Mouse (Mus musculus) megakaryocyte, embryonic 14.5 days (primary cell): ENCODE results near the gene Exosc9. TPM values are rescaled to one million over a fixed set of nuclear protein-coding genes. Genes with fewer than 3 reads are reported as not detected.

ENCODE experiments used
- H3K27me3 ChIP-seq: replicated peaks from 2 replicates; pipeline ENCODE3; 2012; ENCODE audit warnings: inconsistent platforms
- H3K36me3 ChIP-seq: replicated peaks from 2 replicates; pipeline ENCODE3; 2012; ENCODE audit warnings: low read length, inconsistent platforms, mixed read lengths
- H3K4me1 ChIP-seq: 2 replicates; pipeline ENCODE4 v1.6.1; 2012; ENCODE audit warnings: inconsistent platforms
- H3K4me3 ChIP-seq: replicated peaks from 2 replicates; pipeline ENCODE3; 2012; ENCODE audit warnings: moderate library complexity, mild to moderate bottlenecking, inconsistent platforms
- H3K9me3 ChIP-seq: 2 replicates; pipeline ENCODE4 v1.6.1; 2012; ENCODE audit warnings: inconsistent platforms
- FLI1 ChIP-seq: IDR thresholded peaks from 2 replicates; pipeline ENCODE4 v1.6.1; 2012; ENCODE audit warnings: low read length, inconsistent platforms, mixed read lengths
- GATA1 ChIP-seq: IDR thresholded peaks from 3 replicates; pipeline ENCODE4 v1.6.1; 2012; ENCODE audit warnings: mixed read lengths, low read length, inconsistent platforms, borderline replicate concordance
- polyA plus RNA-seq: library from polyadenylated mRNA; stranded (reverse); fragments of >175 nt; gene quantifications from 2 replicates; pipeline ENCODE4 v1.2.3, GENCODE M21; 2012; ENCODE audit warnings: low replicate concordance; ENCODE audit not compliant: insufficient read depth

The Exosc9 gene
- polyA plus RNA-seq, 1 experiment: 3.3 TPM

DNA sequence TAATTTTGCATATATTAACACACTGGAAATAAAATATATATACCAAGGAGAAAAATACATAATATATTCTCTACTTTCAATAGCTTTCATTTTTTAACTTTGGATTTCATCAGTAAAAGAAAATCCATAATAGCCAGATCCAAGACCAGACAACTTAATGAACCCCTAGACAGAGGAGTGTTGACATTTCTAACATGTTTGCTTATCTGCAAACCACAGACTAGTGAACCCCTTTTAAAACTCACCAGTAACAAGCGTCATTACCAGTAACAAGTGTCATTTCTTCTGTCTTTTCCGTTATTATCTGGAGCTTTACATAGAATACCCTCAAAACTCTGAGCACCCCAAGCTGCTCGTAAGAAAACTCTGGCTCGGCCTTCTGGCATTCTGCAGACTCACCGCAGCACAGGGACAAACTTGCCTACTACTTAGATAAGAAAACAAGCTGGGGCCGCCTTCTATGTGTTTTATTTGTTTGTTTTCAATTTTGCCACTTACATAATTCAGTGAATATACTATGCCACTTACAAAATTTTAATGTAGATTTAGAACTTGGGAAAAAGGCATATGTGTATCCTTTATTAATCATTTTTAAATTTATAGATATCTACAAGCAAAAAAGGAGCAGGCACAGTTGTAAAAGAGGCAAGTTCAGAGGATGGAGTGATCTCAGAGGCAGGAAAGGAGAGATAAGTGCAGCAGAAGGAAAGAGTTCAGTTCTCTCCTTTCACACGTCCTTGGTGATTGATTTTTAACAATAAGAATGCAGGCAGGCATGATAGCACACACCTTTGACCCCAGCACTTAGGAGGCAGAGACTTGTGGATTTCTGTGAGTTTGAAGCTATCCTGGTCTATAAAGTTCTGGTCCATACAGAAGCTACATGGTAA, 53.7 kb downstream of the Exosc9 start:
- Histone ChIP-seq H3K36me3 (no peaks in the 10 kb centered on the region), H3K4me1 (no peaks in the 10 kb centered on the region; the same call in 1 of the 2 replicates), H3K9me3 (no peaks in the 10 kb centered on the region), H3K27me3 (no peaks in the 10 kb centered on the region), H3K4me3 (no peak overlapping the region)
- TF ChIP-seq GATA1 (no peak), FLI1 (no peak)

DNA sequence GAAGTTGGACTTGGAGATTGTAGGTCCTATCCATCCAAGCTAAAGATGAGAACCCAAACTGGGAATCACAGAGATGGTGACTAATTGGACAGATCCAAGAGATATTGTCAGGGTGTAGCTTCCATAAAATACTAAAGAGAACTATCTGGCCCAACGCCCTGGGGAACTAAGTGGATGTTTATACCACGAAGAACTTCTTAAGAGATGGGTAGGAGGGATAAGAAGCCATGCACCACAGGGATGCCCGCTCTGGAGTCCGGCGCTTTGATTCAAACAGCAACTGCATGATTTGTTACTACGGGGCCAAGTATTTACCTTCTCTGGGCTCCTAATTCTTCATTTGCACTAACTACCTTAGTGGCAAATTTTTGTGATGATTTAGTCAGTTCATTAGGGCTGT, 60.3 kb downstream of the Exosc9 start:
- Histone ChIP-seq H3K9me3 (no peaks in the 10 kb centered on the region), H3K4me3 (peak overlapping the region; percentile 90), H3K27me3 (peaks cover 8% of the 10 kb centered on the region), H3K4me1 (peaks cover 7% of the 10 kb centered on the region), H3K36me3 (no peaks in the 10 kb centered on the region)
- TF ChIP-seq GATA1: no peak
- TF ChIP-seq FLI1: no peak

DNA sequence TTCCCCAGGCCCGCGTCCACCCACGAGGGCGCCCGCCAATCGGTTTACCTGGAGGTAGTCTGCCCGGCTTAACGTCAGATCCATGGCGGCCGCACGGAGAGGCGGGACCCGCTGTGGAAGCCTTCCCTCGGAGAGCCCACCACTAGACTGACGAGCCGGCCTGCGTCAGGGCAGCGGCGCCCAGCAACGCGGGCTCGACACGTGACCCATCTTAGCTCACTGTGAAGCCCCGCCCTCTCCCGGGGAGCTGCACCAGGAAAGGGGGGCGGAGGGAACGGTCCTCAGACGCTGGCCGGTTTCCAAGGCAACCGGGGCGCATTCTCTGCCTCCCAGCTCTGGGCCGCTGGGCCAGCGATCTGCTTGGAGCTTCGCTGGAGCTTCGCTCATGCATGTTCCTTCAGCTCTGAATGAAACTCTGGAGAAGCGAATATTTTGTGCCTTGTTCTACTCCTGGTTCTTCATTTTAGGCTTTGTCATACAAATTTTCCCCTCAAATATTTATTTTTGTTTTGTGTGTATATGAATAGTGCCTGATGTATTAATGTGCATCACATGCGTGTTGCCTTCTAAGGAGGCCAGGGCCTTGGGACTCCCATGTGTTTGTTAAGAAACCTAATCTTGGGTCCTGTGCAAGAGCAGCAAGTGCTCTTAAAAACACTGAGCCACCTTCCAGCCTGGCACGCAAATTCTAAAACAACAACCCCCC, 60.9 kb downstream of the Exosc9 start, which contains the start of gene Bbs7:
Gene Bbs7, minus strand, starts transcription at position 276 of the 706 bp plus-strand sequence.
- TF ChIP-seq GATA1 (no peak), FLI1 (no peak)
- Histone ChIP-seq H3K9me3 (no peaks in the 10 kb centered on the region), H3K4me1 (peaks cover 7% of the 10 kb centered on the region), H3K4me3 (peak within 1 kb of the TSS; percentile 90), H3K27me3 (peaks cover 8% of the 10 kb centered on the region), H3K36me3 (no peaks in the 10 kb centered on the region)

DNA sequence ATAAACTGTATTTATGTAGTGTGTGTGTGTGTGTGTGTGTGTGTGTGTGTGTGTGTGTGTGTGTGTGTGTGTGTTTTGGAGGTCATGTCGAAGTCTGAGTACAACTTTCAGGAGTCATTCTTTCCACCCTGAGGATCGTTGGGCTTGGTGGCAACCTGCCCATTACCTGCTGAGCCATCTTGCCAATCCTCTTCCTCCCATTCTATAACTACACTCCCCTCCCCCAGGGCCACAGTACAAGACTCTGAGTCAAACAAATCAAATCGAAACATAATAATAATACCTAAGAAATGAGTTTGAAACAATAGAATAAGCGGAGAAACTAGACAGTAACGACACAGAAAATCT, 61.5 kb downstream of the Exosc9 start:
- Histone ChIP-seq H3K4me1 (peaks cover 7% of the 10 kb centered on the region), H3K4me3 (no peak overlapping the region)
- no peak for TF ChIP-seq GATA1
- no peak for TF ChIP-seq FLI1

More for the DNA sequence above, 61.5 kb downstream of the Exosc9 start:
- Histone ChIP-seq H3K27me3 (peaks cover 8% of the 10 kb centered on the region), H3K36me3 (no peaks in the 10 kb centered on the region), H3K9me3 (no peaks in the 10 kb centered on the region)

Other genes with a start within 250 kb of the Exosc9 start
- gene Anxa5, start 76.7 kb upstream of the Exosc9 start, polyA plus RNA-seq: 55.2 and 227 TPM in 2 replicates
- gene 1810062G17Rik, start 76.7 kb upstream of the Exosc9 start, polyA plus RNA-seq: not detected in 2 replicates
- not detected in 2 replicates for gene Gm11549, start 30.8 kb upstream of the Exosc9 start, polyA plus RNA-seq
- 46.4 and 61.7 TPM in 2 replicates for gene Ccna2, start 19.5 kb downstream of the Exosc9 start, polyA plus RNA-seq
- gene Bbs7, start 60.9 kb downstream of the Exosc9 start, polyA plus RNA-seq: not detected in 2 replicates
- not detected in 2 replicates for gene Trpc3, start 137.6 kb downstream of the Exosc9 start, polyA plus RNA-seq